Comparison of ENCODE assay signal across 16 mouse cellular contexts in the genomic region with DNA sequence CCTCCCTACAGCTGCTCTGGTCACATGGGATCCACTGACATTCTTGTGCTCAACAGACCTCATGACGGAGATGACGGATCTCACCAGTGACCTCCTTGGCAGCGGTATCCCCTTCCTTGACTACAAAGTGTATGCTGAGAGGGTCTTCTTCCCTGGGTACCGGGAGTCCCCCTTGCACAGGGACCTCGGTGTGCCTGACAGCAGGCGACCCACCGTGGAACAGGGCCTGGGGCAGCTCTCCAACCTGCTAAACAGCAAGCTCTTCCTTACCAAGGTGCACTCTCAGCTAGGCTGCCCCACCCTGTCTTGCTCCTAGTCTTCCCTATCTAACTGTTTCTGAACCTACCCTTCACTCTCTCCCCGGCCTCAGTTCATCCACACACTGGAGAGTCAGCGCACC. TPM values are rescaled to one million over a fixed set of nuclear protein-coding genes. Genes with fewer than 3 reads are reported as not detected.
"Had no signal": no experiment of that assay in that cellular context is flagged by ENCODE, and none has a peak within 500 bp of the region (broad histone marks: within the 10 kb centered on the region; RNA-seq: fewer than 3 reads in every experiment).

No protein-coding gene starts in this region.

- H3K4me3 ChIP-seq: left cerebral cortex, adult 2 months; limb, embryonic 10.5 days; liver, embryonic 15.5 days; midbrain, embryonic 13.5 days had no signal

- ATAC-seq: lung, postnatal 0 days; midbrain, embryonic 13.5 days had no signal

- DNase-seq: kidney, adult 11 months; kidney, adult 9 months; lung, adult 2 months; lung, postnatal 36 days; thymus, adult 2 months had no signal

- H3K27me3 ChIP-seq: liver, embryonic 15.5 days; midbrain, embryonic 13.5 days had no signal

- H3K4me1 ChIP-seq: liver, embryonic 15.5 days; midbrain, embryonic 13.5 days had no signal

- H3K27ac ChIP-seq: kidney, postnatal 0 days; left cerebral cortex, adult 2 months; limb, embryonic 10.5 days; liver, embryonic 15.5 days; midbrain, embryonic 13.5 days; stomach, postnatal 0 days had no signal

- H3K4me2 ChIP-seq: liver, embryonic 11.5 days; liver, embryonic 15.5 days; midbrain, embryonic 13.5 days had no signal

- H3K9ac ChIP-seq: liver, embryonic 15.5 days; midbrain, embryonic 13.5 days had no signal

- H3K9me3 ChIP-seq: limb, embryonic 10.5 days; liver, embryonic 15.5 days; midbrain, embryonic 13.5 days had no signal

RNA-seq across cellular contexts. Expression of gene Fbxw21, which starts 50.2 kb away (rescaled TPM):
- polyA plus RNA-seq: kidney, postnatal 0 days; large intestine, adult 2 months; limb, embryonic 10.5 days; limb, embryonic 14.5 days; liver, embryonic 11.5 days; liver, embryonic 15.5 days; lung, adult 2 months; lung, postnatal 0 days; midbrain, embryonic 13.5 days; midbrain, postnatal 0 days; stomach, postnatal 0 days; thymus, adult 2 months had no signal
